Comparison of ENCODE assay signal across 10 mouse cellular contexts in genomic region chr9:43934012-43934690, GRCm38 (mm10).
DNase-seq lines count a peak whose midpoint lies in the region; ATAC-seq lines count a peak whose summit lies in the region.
"Had no signal": no experiment of that assay in that cellular context is flagged by ENCODE, and none has a peak within 500 bp of the region (broad histone marks: within the 10 kb centered on the region; RNA-seq: fewer than 3 reads in every experiment).

No protein-coding gene starts in this region.

- H3K9me3 ChIP-seq in embryonic facial prominence, embryonic 13.5 days = no peaks in the 10 kb centered on the region
- no peaks in the 10 kb centered on the region for H3K9me3 ChIP-seq in forebrain, embryonic 14.5 days (replicated peaks; ENCODE audit: control insufficient read depth, low read length)
- H3K9me3 ChIP-seq in intestine, embryonic 16.5 days (ENCODE audit: control insufficient read depth, low read length) = no peaks in the 10 kb centered on the region
- H3K9me3 ChIP-seq in neural tube, embryonic 12.5 days = no peaks in the 10 kb centered on the region
- H3K9me3 ChIP-seq: heart, embryonic 12.5 days had no signal

- peak; percentile 59; the same call in 1 of the 2 replicates for ATAC-seq in embryonic facial prominence, embryonic 13.5 days (ENCODE audit: insufficient number of reproducible peaks, insufficient read depth, low FRiP score, low TSS enrichment, low read depth)
- peak; percentile 79 for ATAC-seq in forebrain, embryonic 14.5 days
- ATAC-seq in intestine, embryonic 16.5 days = peak; percentile 33; the same call in 1 of the 2 replicates
- ATAC-seq in neural tube, embryonic 12.5 days (ENCODE audit: low FRiP score, low read depth) = peak; percentile 27

- no peak overlapping the region for H3K4me2 ChIP-seq in embryonic facial prominence, embryonic 13.5 days
- peak overlapping the region; percentile 23; the same call in 1 of the 2 replicates for H3K4me2 ChIP-seq in forebrain, embryonic 14.5 days (ENCODE audit: low read length)
- H3K4me2 ChIP-seq in intestine, embryonic 16.5 days (ENCODE audit: low read depth, low read length) = no peak overlapping the region
- H3K4me2 ChIP-seq in neural tube, embryonic 12.5 days (replicated peaks) = peak overlapping the region; percentile 36
- H3K4me2 ChIP-seq: heart, embryonic 12.5 days had no signal

- intact Hi-C loops in left cerebral cortex, postnatal 14 days (cut with DNase I) = no loop called here

- H3K36me3 ChIP-seq in embryonic facial prominence, embryonic 13.5 days = no peaks in the 10 kb centered on the region
- no peaks in the 10 kb centered on the region for H3K36me3 ChIP-seq in forebrain, embryonic 14.5 days (ENCODE audit: control insufficient read depth, insufficient read depth, low read length)
- no peaks in the 10 kb centered on the region for H3K36me3 ChIP-seq in intestine, embryonic 16.5 days (ENCODE audit: control insufficient read depth, insufficient read depth, low read length)
- no peaks in the 10 kb centered on the region for H3K36me3 ChIP-seq in neural tube, embryonic 12.5 days
- H3K36me3 ChIP-seq: heart, embryonic 12.5 days had no signal

- 25% methylated on average over 18 of the region's 18 CpGs for WGBS in embryonic facial prominence, embryonic 13.5 days
- 9% methylated on average over 18 of the region's 18 CpGs for WGBS in forebrain, embryonic 14.5 days
- 21% methylated on average over 18 of the region's 18 CpGs for WGBS in intestine, embryonic 16.5 days
- WGBS in neural tube, embryonic 12.5 days = 11% methylated on average over 18 of the region's 18 CpGs

- DNase-seq in forebrain, embryonic 14.5 days (ENCODE audit: low spot score) = peak; percentile 87
- no peak for DNase-seq in adrenal gland, postnatal 4 days (ENCODE audit: low spot score in 2 of 2)
- no peak for DNase-seq in gastrocnemius, adult 18-20 months (ENCODE audit: low spot score)
- DNase-seq in left cerebral cortex, postnatal 14 days (ENCODE audit: low spot score in 2 of 2) = no peak
- DNase-seq in adrenal gland, postnatal 10 days = no peak

- no peak overlapping the region for H3K4me3 ChIP-seq in embryonic facial prominence, embryonic 13.5 days
- no peak overlapping the region for H3K4me3 ChIP-seq in forebrain, embryonic 14.5 days (ENCODE audit: low read depth, low read length)
- H3K4me3 ChIP-seq in intestine, embryonic 16.5 days (ENCODE audit: low read length) = no peak overlapping the region
- no peak overlapping the region for H3K4me3 ChIP-seq in neural tube, embryonic 12.5 days
- H3K4me3 ChIP-seq: heart, embryonic 12.5 days had no signal

- H3K27ac ChIP-seq in embryonic facial prominence, embryonic 13.5 days = no peak overlapping the region
- H3K27ac ChIP-seq in forebrain, embryonic 14.5 days (ENCODE audit: low read depth, low read length) = peak overlapping the region; percentile 72
- no peak overlapping the region for H3K27ac ChIP-seq in intestine, embryonic 16.5 days (ENCODE audit: low read length)
- no peak overlapping the region for H3K27ac ChIP-seq in neural tube, embryonic 12.5 days
- H3K27ac ChIP-seq: liver, embryonic 14.5 days had no signal

- H3K9ac ChIP-seq in embryonic facial prominence, embryonic 13.5 days = no peak overlapping the region
- peak overlapping the region; percentile 14; the same call in 1 of the 2 replicates for H3K9ac ChIP-seq in forebrain, embryonic 14.5 days (ENCODE audit: low read length)
- H3K9ac ChIP-seq in intestine, embryonic 16.5 days (ENCODE audit: low read depth, low read length) = no peak overlapping the region
- H3K9ac ChIP-seq in neural tube, embryonic 12.5 days = no peak overlapping the region
- H3K9ac ChIP-seq: heart, embryonic 12.5 days; liver, embryonic 14.5 days had no signal

- peaks cover 23% of the 10 kb centered on the region; the same call in 1 of the 2 replicates for H3K27me3 ChIP-seq in embryonic facial prominence, embryonic 13.5 days
- H3K27me3 ChIP-seq in forebrain, embryonic 14.5 days (replicated peaks; ENCODE audit: control insufficient read depth, insufficient read depth, low read length) = peaks cover 4% of the 10 kb centered on the region; the same call in 1 of the 2 replicates
- no peaks in the 10 kb centered on the region for H3K27me3 ChIP-seq in intestine, embryonic 16.5 days (replicated peaks; ENCODE audit: control insufficient read depth, insufficient read depth, low read length)
- peaks cover 13% of the 10 kb centered on the region; the same call in 1 of the 2 replicates for H3K27me3 ChIP-seq in neural tube, embryonic 12.5 days (replicated peaks)

- 0 out of 2 replicates have a peak, but pooled peaks cover 3% of the 10 kb centered on the region for H3K4me1 ChIP-seq in embryonic facial prominence, embryonic 13.5 days
- H3K4me1 ChIP-seq in forebrain, embryonic 14.5 days (ENCODE audit: control insufficient read depth, insufficient read depth, low read length) = peaks cover 48% of the 10 kb centered on the region
- no peaks in the 10 kb centered on the region for H3K4me1 ChIP-seq in intestine, embryonic 16.5 days (ENCODE audit: control insufficient read depth, insufficient read depth, low read length)
- H3K4me1 ChIP-seq in neural tube, embryonic 12.5 days = peaks cover 52% of the 10 kb centered on the region
- H3K4me1 ChIP-seq: heart, embryonic 12.5 days had no signal

Comparison
In these comparisons a context has a peak if more than half of its experiments do, and no peak if none do; other contexts are left out.
1. ATAC-seq: peak in every context shown above with its lines; median percentile 79 in forebrain, embryonic 14.5 days; 59 in embryonic facial prominence, embryonic 13.5 days; 33 in intestine, embryonic 16.5 days; 27 in neural tube, embryonic 12.5 days.
2. H3K4me2 ChIP-seq: peak in forebrain, embryonic 14.5 days (single experiment) and neural tube, embryonic 12.5 days (single experiment); none in embryonic facial prominence, embryonic 13.5 days (single experiment) and intestine, embryonic 16.5 days (single experiment).